Mouse (Mus musculus) neural tube, embryonic 12.5 days (tissue): ENCODE measurements around the gene Fstl3. TPM values are rescaled to one million over a fixed set of nuclear protein-coding genes. Genes with fewer than 3 reads are reported as not detected.

Source experiments
- ATAC-seq: fragments of 200-750 bp; cut with Nextera tagmentation; 2 replicates; pipeline ENCODE4 v1.8.0; 2017; ENCODE audit warnings: low read depth, mild to moderate bottlenecking, moderate TSS enrichment, moderate library complexity; ENCODE audit not compliant: low FRiP score
- H3K27ac ChIP-seq: fragments of 300-500 bp; sonication (generic); 2 replicates; pipeline ENCODE4 v1.5.1; 2016
- H3K27me3 ChIP-seq: fragments of 300-500 bp; sonication (generic); replicated peaks from 2 replicates; pipeline ENCODE4 v1.6.1; 2016; ENCODE audit warnings: mild to moderate bottlenecking
- H3K36me3 ChIP-seq: fragments of 300-500 bp; sonication (generic); 2 replicates; pipeline ENCODE4 v1.6.1; 2016; ENCODE audit warnings: mild to moderate bottlenecking
- H3K4me1 ChIP-seq: fragments of 300-500 bp; sonication (generic); 2 replicates; pipeline ENCODE4 v1.6.1; 2016
- H3K4me2 ChIP-seq: fragments of 300-500 bp; sonication (generic); replicated peaks from 2 replicates; pipeline ENCODE4 v1.6.1; 2016; ENCODE audit warnings: mild to moderate bottlenecking
- H3K4me3 ChIP-seq: fragments of 300-500 bp; sonication (generic); 2 replicates; pipeline ENCODE4 v1.5.1; 2016
- H3K9ac ChIP-seq: fragments of 300-500 bp; sonication (generic); 2 replicates; pipeline ENCODE4 v1.6.1; 2016; ENCODE audit warnings: mild to moderate bottlenecking
- H3K9me3 ChIP-seq: fragments of 300-500 bp; sonication (generic); 2 replicates; pipeline ENCODE4 v1.6.1; 2016; ENCODE audit warnings: mild to moderate bottlenecking
- WGBS: fragments of 180-500 bp; shearing (Covaris S2); methylation state at CpG from one replicate; pipeline ENCODE4 v1.1.7; 2016; 5-methylcytosine and 5-hydroxymethylcytosine counted together
- polyA plus RNA-seq: library from polyadenylated mRNA; unstranded; fragments of >200 nt; fragmentation: Nextera tagmentation; extraction: Ambion mirVana; gene quantifications from 2 replicates; pipeline ENCODE4 v1.2.1, GENCODE M21; 2016

Gene Fstl3
- polyA plus RNA-seq, 1 experiment from 2014 or later, result 1.5 TPM

- Histone ChIP-seq H3K9me3 (0 out of 2 replicates have a peak, but pooled peaks cover 6% of the 10 kb centered on the region), H3K4me2 (peak overlapping the region; percentile 69; the same call in 1 of the 2 replicates), H3K4me1 (peaks cover 38% of the 10 kb centered on the region), H3K9ac (no peak overlapping the region), H3K36me3 (no peaks in the 10 kb centered on the region), H3K27ac (no peak overlapping the region), H3K4me3 (no peak overlapping the region), H3K27me3 (peaks cover 57% of the 10 kb centered on the region)
- no peak for ATAC-seq
- 21% methylated on average over 2 of the region's 2 CpGs for WGBS
Observed at GRCm38 (mm10) chr10:79779193-79779592, 2.1 kb downstream of the Fstl3 start.

DNA sequence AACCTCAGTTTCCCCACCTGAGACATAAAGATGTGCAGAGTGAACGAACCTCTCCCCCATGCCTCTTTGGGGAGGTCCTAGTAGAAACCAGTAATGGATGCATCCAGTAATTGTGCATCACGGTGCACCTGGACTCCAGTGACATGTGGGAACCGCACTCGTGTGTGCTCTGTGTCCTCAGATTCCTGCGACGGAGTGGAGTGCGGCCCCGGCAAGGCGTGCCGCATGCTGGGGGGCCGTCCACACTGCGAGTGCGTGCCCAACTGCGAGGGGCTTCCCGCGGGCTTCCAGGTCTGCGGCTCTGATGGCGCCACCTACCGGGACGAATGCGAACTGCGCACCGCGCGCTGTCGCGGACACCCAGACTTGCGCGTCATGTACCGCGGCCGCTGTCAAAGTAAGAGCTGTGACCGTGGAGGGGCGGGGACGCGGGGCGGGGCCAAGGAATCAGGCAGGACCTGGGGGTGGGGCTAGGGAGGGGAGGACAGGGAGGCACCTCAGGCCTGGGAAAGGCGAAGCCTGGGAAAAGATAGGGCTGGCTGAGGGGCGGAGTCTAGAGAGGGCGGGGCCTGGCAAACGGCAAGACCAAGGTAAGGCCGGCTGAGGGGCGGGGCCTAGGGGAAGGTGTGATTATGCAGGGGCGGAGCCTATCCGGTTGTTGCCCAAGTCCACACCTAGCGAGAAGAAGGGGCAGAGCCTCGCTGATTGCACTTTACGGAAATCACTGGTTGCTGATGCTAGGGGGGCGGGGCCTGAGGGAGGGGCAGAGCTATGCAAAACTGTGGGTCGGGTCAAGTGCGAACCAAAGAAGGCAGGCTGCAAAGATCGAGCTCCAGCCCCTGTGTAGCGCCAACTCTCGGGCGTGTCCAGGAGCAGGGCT lies 3.0 kb downstream of the Fstl3 start:
- peaks cover 38% of the 10 kb centered on the region for H3K4me1 ChIP-seq
- H3K27me3 ChIP-seq, result peaks cover 63% of the 10 kb centered on the region
- no peaks in the 10 kb centered on the region for H3K36me3 ChIP-seq
- H3K9ac ChIP-seq, result 0 out of 2 replicates have a peak overlapping the region, but pooled peaks have one; percentile 2
- ATAC-seq, result peak; percentile 92
- 1% methylated on average over 55 of the region's 55 CpGs for WGBS
- H3K4me3 ChIP-seq, result peak overlapping the region; percentile 34
- 0 out of 2 replicates have a peak, but pooled peaks cover 3% of the 10 kb centered on the region for H3K9me3 ChIP-seq
- H3K27ac ChIP-seq, result no peak overlapping the region
- peak overlapping the region; percentile 69 for H3K4me2 ChIP-seq

GRCm38 (mm10) chr10:79780664-79781015 lies 3.6 kb downstream of the Fstl3 start:
- Histone ChIP-seq H3K9ac (0 out of 2 replicates have a peak overlapping the region, but pooled peaks have one; percentile 2), H3K4me3 (peak overlapping the region; percentile 34), H3K9me3 (no peaks in the 10 kb centered on the region), H3K27me3 (peaks cover 63% of the 10 kb centered on the region), H3K4me1 (peaks cover 38% of the 10 kb centered on the region), H3K27ac (no peak overlapping the region), H3K4me2 (peak overlapping the region; percentile 69), H3K36me3 (no peaks in the 10 kb centered on the region)
- WGBS, result 2% methylated on average over 13 of the region's 13 CpGs
- no peak; the same call in 1 of the 2 replicates for ATAC-seq

DNA sequence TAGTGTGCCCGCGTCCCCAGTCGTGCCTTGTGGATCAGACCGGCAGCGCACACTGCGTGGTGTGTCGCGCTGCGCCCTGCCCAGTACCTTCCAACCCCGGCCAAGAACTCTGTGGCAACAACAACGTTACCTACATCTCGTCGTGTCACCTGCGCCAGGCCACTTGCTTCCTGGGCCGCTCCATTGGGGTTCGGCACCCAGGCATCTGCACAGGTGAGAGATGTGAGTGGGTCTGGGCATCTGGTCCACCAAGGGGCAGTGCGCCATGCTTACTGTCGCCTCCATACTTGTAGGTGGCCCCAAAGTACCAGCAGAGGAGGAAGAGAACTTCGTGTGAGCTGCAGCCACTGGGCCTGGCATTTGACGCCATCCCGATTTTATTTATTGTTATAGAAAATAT lies 4.1 kb downstream of the Fstl3 start:
- H3K4me1 ChIP-seq, result peaks cover 38% of the 10 kb centered on the region
- peaks cover 62% of the 10 kb centered on the region for H3K27me3 ChIP-seq
- H3K9me3 ChIP-seq, result no peaks in the 10 kb centered on the region
- WGBS, result 29% methylated on average over 21 of the region's 21 CpGs
- H3K4me2 ChIP-seq, result peak overlapping the region; percentile 69
- H3K36me3 ChIP-seq, result no peaks in the 10 kb centered on the region
- no peak for ATAC-seq
- no peak overlapping the region for H3K27ac ChIP-seq
- no peak overlapping the region for H3K4me3 ChIP-seq
- H3K9ac ChIP-seq, result no peak overlapping the region

- Histone ChIP-seq H3K4me1 (peaks cover 36% of the 10 kb centered on the region), H3K9ac (no peak overlapping the region), H3K36me3 (no peaks in the 10 kb centered on the region), H3K27ac (no peak overlapping the region), H3K9me3 (no peaks in the 10 kb centered on the region), H3K27me3 (peaks cover 54% of the 10 kb centered on the region), H3K4me2 (no peak overlapping the region), H3K4me3 (no peak overlapping the region)
- ATAC-seq, result no peak
- 47% methylated on average over 5 of the region's 5 CpGs for WGBS
Observed at GRCm38 (mm10) chr10:79781956-79782355, 4.9 kb downstream of the Fstl3 start.

- no peak overlapping the region for H3K9ac ChIP-seq
- no peaks in the 10 kb centered on the region for H3K9me3 ChIP-seq
- H3K27me3 ChIP-seq, result peaks cover 43% of the 10 kb centered on the region
- H3K4me1 ChIP-seq, result peaks cover 26% of the 10 kb centered on the region
- no peak overlapping the region for H3K4me2 ChIP-seq
- ATAC-seq, result no peak
- H3K4me3 ChIP-seq, result no peak overlapping the region
- H3K36me3 ChIP-seq, result no peaks in the 10 kb centered on the region
- H3K27ac ChIP-seq, result no peak overlapping the region
- 71% methylated on average over 7 of the region's 7 CpGs for WGBS
Observed at GRCm38 (mm10) chr10:79783050-79783449, 6.0 kb downstream of the Fstl3 start.

GRCm38 (mm10) chr10:79783920-79784800 lies 7.1 kb downstream of the Fstl3 start:
- no peak overlapping the region for H3K9ac ChIP-seq
- H3K36me3 ChIP-seq, result no peaks in the 10 kb centered on the region
- peaks cover 32% of the 10 kb centered on the region for H3K27me3 ChIP-seq
- WGBS, result 37% methylated on average over 27 of the region's 27 CpGs
- H3K4me3 ChIP-seq, result no peak overlapping the region
- H3K27ac ChIP-seq, result no peak overlapping the region
- no peaks in the 10 kb centered on the region for H3K9me3 ChIP-seq
- no peak for ATAC-seq
- H3K4me2 ChIP-seq, result no peak overlapping the region
- H3K4me1 ChIP-seq, result peaks cover 16% of the 10 kb centered on the region

DNA sequence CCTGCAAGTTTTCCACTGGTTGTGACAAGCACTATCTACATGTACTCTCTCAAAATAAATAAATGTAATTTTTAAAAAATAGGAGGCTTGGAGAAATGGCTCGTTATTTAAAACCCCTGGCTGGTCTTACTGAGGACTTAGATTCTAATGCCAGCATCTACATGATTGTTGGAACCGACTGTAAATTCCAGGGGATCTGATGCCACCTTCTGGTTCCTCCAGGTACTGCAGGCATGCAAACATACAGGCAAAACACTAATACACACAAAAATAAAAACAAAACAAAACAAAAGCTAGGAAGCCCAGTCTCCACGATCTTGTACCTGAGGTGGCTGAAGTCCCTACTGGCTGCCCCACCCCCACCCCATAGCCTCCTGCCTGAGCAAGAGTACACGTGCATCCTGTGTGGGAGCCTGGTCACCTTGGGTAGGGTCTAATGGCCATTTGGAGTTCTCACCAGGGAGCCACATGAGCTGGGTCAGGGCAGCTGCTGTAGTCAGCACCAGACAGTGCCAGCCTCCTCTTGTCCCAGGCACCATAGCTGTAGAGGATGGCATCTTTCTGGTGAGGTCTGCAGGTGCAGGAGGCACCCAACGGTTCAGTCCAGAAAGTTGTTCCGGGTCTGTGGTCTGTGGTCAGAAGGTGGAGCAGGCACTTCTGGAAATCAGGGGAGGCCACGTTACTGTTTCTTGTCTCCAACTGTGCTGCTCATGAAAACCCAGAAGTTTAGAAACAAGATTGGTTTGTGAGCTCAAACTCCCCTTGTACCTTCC lies 11.5 kb downstream of the Fstl3 start:
- no peak overlapping the region for H3K4me2 ChIP-seq
- WGBS, result 39% methylated on average over 7 of the region's 7 CpGs
- H3K4me1 ChIP-seq, result peaks cover 3% of the 10 kb centered on the region; the same call in 1 of the 2 replicates
- no peak overlapping the region for H3K9ac ChIP-seq
- no peak overlapping the region for H3K4me3 ChIP-seq
- no peak overlapping the region for H3K27ac ChIP-seq
- H3K36me3 ChIP-seq, result no peaks in the 10 kb centered on the region
- no peak for ATAC-seq
- H3K27me3 ChIP-seq, result peaks cover 11% of the 10 kb centered on the region; the same call in 1 of the 2 replicates
- H3K9me3 ChIP-seq, result no peaks in the 10 kb centered on the region

DNA sequence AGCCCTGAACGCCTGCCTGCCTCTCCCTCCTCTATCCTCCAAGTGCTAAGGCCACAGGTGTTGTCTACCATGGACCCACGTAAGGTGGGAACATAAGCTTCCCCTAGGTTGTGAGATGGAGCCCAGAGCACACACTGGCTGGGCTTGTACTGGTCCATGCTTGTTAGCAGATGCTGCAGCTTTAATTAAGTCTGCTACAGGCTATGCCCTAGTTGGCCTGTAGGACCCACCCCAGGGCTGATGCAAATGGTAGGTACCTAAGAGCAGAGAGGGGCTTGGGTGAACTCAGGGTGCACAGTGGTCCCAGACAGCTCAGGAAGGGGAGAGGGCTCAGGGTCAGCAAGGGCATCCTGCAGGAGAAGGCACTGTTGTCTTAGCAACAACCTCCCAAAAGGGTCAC lies 12.5 kb downstream of the Fstl3 start:
- Histone ChIP-seq H3K9ac (no peak overlapping the region), H3K27ac (no peak overlapping the region), H3K27me3 (peaks cover 6% of the 10 kb centered on the region; the same call in 1 of the 2 replicates), H3K4me3 (no peak overlapping the region), H3K9me3 (no peaks in the 10 kb centered on the region), H3K4me1 (peaks cover 7% of the 10 kb centered on the region), H3K36me3 (no peaks in the 10 kb centered on the region), H3K4me2 (no peak overlapping the region)
- 63% methylated on average over 2 of the region's 2 CpGs for WGBS
- ATAC-seq, result no peak

- 90% methylated on average over 4 of the region's 4 CpGs for WGBS
- H3K9ac ChIP-seq, result no peak within 1 kb of the TSS
- 0 out of 2 replicates have a peak, but pooled peaks cover 4% of the 10 kb centered on the region for H3K27me3 ChIP-seq
Observed at GRCm38 (mm10) chr10:79790861-79791260, 13.8 kb downstream of the Fstl3 start, which contains the start of gene Prss57. Prss57 (minus strand) TSS chr10:79790961.

GRCm38 (mm10) chr10:79792339-79793040 lies 15.4 kb downstream of the Fstl3 start:
- no peak overlapping the region for H3K9ac ChIP-seq
- 0 out of 2 replicates have a peak, but pooled peaks cover 4% of the 10 kb centered on the region for H3K27me3 ChIP-seq
- no peak overlapping the region for H3K27ac ChIP-seq
- peaks cover 24% of the 10 kb centered on the region for H3K4me1 ChIP-seq
- peak overlapping the region; percentile 92; the same call in 1 of the 2 replicates for H3K4me3 ChIP-seq
- H3K36me3 ChIP-seq, result no peaks in the 10 kb centered on the region
- peak overlapping the region; percentile 70; the same call in 1 of the 2 replicates for H3K4me2 ChIP-seq
- H3K9me3 ChIP-seq, result no peaks in the 10 kb centered on the region
- 85% methylated on average over 5 of the region's 5 CpGs for WGBS
- ATAC-seq, result no peak

More at GRCm38 (mm10) chr10:79790861-79791260, 13.8 kb downstream of the Fstl3 start, which contains the start of gene Prss57:
- no peak within 1 kb of the TSS for H3K4me3 ChIP-seq
- H3K27ac ChIP-seq, result no peak within 1 kb of the TSS
- no peak for ATAC-seq
- H3K36me3 ChIP-seq, result no peaks in the 10 kb centered on the region
- H3K4me2 ChIP-seq, result no peak within 1 kb of the TSS
- no peaks in the 10 kb centered on the region for H3K9me3 ChIP-seq
- peaks cover 15% of the 10 kb centered on the region for H3K4me1 ChIP-seq
